Mouse (Mus musculus) lung, postnatal 0 days (tissue): ENCODE results near the gene Tapt1.

ENCODE experiments used
- CTCF ChIP-seq: IDR thresholded peaks from 2 replicates; pipeline ENCODE4 v1.5.1; 2016; ENCODE audit warnings: antibody characterized with exemption, mild to moderate bottlenecking
- EP300 ChIP-seq: IDR thresholded peaks from 2 replicates; pipeline ENCODE4 v1.6.1; 2016; ENCODE audit warnings: antibody characterized with exemption, mild to moderate bottlenecking, control low read depth

- TF ChIP-seq CTCF: no peak
- TF ChIP-seq EP300: no peak
These were observed 39.1 kb downstream of the Tapt1 start for GRCm38 (mm10) chr5:44187370-44187769.
